Mouse (Mus musculus) granulocyte monocyte progenitor cell, adult 5-6 weeks (primary cell): ENCODE data around the gene BC067074. TPM values are rescaled to one million over a fixed set of nuclear protein-coding genes. Genes with fewer than 3 reads are reported as not detected.

Experiments used
- ATAC-seq: replicated peaks from 2 replicates; pipeline ENCODE4 v1.8.0; 2016; ENCODE audit warnings: mild to moderate bottlenecking, moderate TSS enrichment, inconsistent platforms; ENCODE audit not compliant: poor library complexity, severe bottlenecking
- total RNA-seq, 2 experiments: library from RNA; stranded (forward) in 1 of 2; stranded (reverse) in 1 of 2; fragments of 200-712, 200-1000 nt in 1 of 2; fragments of >200 nt in 1 of 2; fragmentation: Nextera tagmentation in 1 of 2; gene quantifications; 2 replicates each; pipeline ENCODE4 v1.2.3; 2014 to 2017

BC067074 gene
- total RNA-seq, 2 experiments from 2014 or later, result not detected

GRCm38 (mm10) chr13:113421472-113421871 lies 128.5 kb downstream of the BC067074 start:
- ATAC-seq, result no peak

GRCm38 (mm10) chr13:113423825-113424224 lies 130.9 kb downstream of the BC067074 start:
- peak; percentile 91 for ATAC-seq

GRCm38 (mm10) chr13:113425907-113426306 lies 132.9 kb downstream of the BC067074 start:
- no peak for ATAC-seq

Other genes with a start within 250 kb of the BC067074 start
- gene Gpx8, start 246.7 kb upstream of the BC067074 start, total RNA-seq (2014; fragmentation: Nextera tagmentation), result not detected in 2 replicates
- gene Gpx8, start 246.7 kb upstream of the BC067074 start, total RNA-seq (2017), result not detected in 2 replicates
- not detected in 2 replicates for gene Gzma, start 192.2 kb upstream of the BC067074 start, total RNA-seq (2014; fragmentation: Nextera tagmentation)
- 3.3 TPM in 1 of 2 replicates, not detected in the other for gene Gzma, start 192.2 kb upstream of the BC067074 start, total RNA-seq (2017)
- not detected in 2 replicates for gene Esm1, start 83.5 kb upstream of the BC067074 start, total RNA-seq (2014; fragmentation: Nextera tagmentation)
- gene Esm1, start 83.5 kb upstream of the BC067074 start, total RNA-seq (2017), result not detected in 2 replicates
- not detected in 2 replicates for gene Gzmk, start 67.3 kb upstream of the BC067074 start, total RNA-seq (2014; fragmentation: Nextera tagmentation)
- gene Gzmk, start 67.3 kb upstream of the BC067074 start, total RNA-seq (2017), result not detected in 2 replicates